Mouse (Mus musculus): ENCODE measurements around the gene Gzf1. TPM values are rescaled to one million over a fixed set of nuclear protein-coding genes. Genes with fewer than 3 reads are reported as not detected.

Gene Gzf1
- polyA plus RNA-seq, 1 experiment from 2014 or later: 25.9 TPM

GRCm38 (mm10) chr2:148719271-148719995 is 38.6 kb downstream of the Gzf1 start:
- WGBS: 50% methylated on average over 2 of the region's 2 CpGs
- ATAC-seq (ENCODE audit: low FRiP score, low TSS enrichment): no peak
- no peaks in the 10 kb centered on the region for H3K9me3 ChIP-seq (ENCODE audit: control insufficient read depth, low read length)
- no peak overlapping the region for H3K4me3 ChIP-seq (ENCODE audit: low read length)
- no peaks in the 10 kb centered on the region for H3K4me1 ChIP-seq (ENCODE audit: control insufficient read depth, insufficient read depth, low read length)
- H3K27ac ChIP-seq (ENCODE audit: low read depth, low read length): no peak overlapping the region
- H3K4me2 ChIP-seq (replicated peaks; ENCODE audit: low read depth, low read length): no peak overlapping the region
- H3K27me3 ChIP-seq (ENCODE audit: control insufficient read depth, insufficient read depth, low read length): no peaks in the 10 kb centered on the region
- H3K36me3 ChIP-seq (ENCODE audit: control insufficient read depth, insufficient read depth, low read length): no peaks in the 10 kb centered on the region
- H3K9ac ChIP-seq (ENCODE audit: low read depth, low read length): no peak overlapping the region

- Histone ChIP-seq H3K9me3 (ENCODE audit: control insufficient read depth, low read length) (peaks cover 4% of the 10 kb centered on the region), H3K4me2 (replicated peaks; ENCODE audit: low read depth, low read length) (peak overlapping the region; percentile 86), H3K27ac (ENCODE audit: low read depth, low read length) (no peak overlapping the region), H3K9ac (ENCODE audit: low read depth, low read length) (peak overlapping the region; percentile 74), H3K36me3 (ENCODE audit: control insufficient read depth, insufficient read depth, low read length) (no peaks in the 10 kb centered on the region), H3K4me3 (ENCODE audit: low read length) (peak overlapping the region; percentile 82), H3K27me3 (ENCODE audit: control insufficient read depth, insufficient read depth, low read length) (no peaks in the 10 kb centered on the region), H3K4me1 (ENCODE audit: control insufficient read depth, insufficient read depth, low read length) (no peaks in the 10 kb centered on the region)
- ATAC-seq (ENCODE audit: low FRiP score, low TSS enrichment): peak; percentile 68; the same call in 1 of the 2 replicates
- under 1% methylated on average over 35 of the region's 35 CpGs for WGBS
Measured at GRCm38 (mm10) chr2:148731614-148732326, 50.9 kb downstream of the Gzf1 start.

GRCm38 (mm10) chr2:148732327-148733000 is 51.6 kb downstream of the Gzf1 start, which contains the start of gene Napb:
TSS of gene Napb (minus strand) at chr2:148732467.
- Histone ChIP-seq H3K4me3 (ENCODE audit: low read length) (peak within 1 kb of the TSS; percentile 82), H3K9ac (ENCODE audit: low read depth, low read length) (peak within 1 kb of the TSS; percentile 74), H3K27me3 (ENCODE audit: control insufficient read depth, insufficient read depth, low read length) (no peaks in the 10 kb centered on the region), H3K36me3 (ENCODE audit: control insufficient read depth, insufficient read depth, low read length) (no peaks in the 10 kb centered on the region), H3K27ac (ENCODE audit: low read depth, low read length) (no peak within 1 kb of the TSS), H3K4me1 (ENCODE audit: control insufficient read depth, insufficient read depth, low read length) (no peaks in the 10 kb centered on the region), H3K4me2 (replicated peaks; ENCODE audit: low read depth, low read length) (peak within 1 kb of the TSS; percentile 86), H3K9me3 (ENCODE audit: control insufficient read depth, low read length) (peaks cover 4% of the 10 kb centered on the region)
- 3% methylated on average over 18 of the region's 18 CpGs for WGBS
- peak; percentile 100 for ATAC-seq (ENCODE audit: low FRiP score, low TSS enrichment)

Other genes with a start within 250 kb of the Gzf1 start
- 14.0 and 16.0 TPM in 2 replicates for gene Cd93, start 237.5 kb upstream of the Gzf1 start, polyA plus RNA-seq (2014; fragmentation: Nextera tagmentation; extraction: Ambion mirVana)
- gene Nxt1, start 8.4 kb upstream of the Gzf1 start, polyA plus RNA-seq (2014; fragmentation: Nextera tagmentation; extraction: Ambion mirVana): 109 and 136 TPM in 2 replicates
- gene Napb, start 51.4 kb downstream of the Gzf1 start, polyA plus RNA-seq (2014; fragmentation: Nextera tagmentation; extraction: Ambion mirVana): 1.8 and 2.7 TPM in 2 replicates
- not detected in 2 replicates for gene Cstl1, start 69.3 kb downstream of the Gzf1 start, polyA plus RNA-seq (2014; fragmentation: Nextera tagmentation; extraction: Ambion mirVana)
- not detected in 2 replicates for gene Cst11, start 90.5 kb downstream of the Gzf1 start, polyA plus RNA-seq (2014; fragmentation: Nextera tagmentation; extraction: Ambion mirVana)
- gene 8030411F24Rik, start 101.0 kb downstream of the Gzf1 start, polyA plus RNA-seq (2014; fragmentation: Nextera tagmentation; extraction: Ambion mirVana): not detected in 2 replicates
- not detected in 2 replicates for gene Cst12, start 108.3 kb downstream of the Gzf1 start, polyA plus RNA-seq (2014; fragmentation: Nextera tagmentation; extraction: Ambion mirVana)
- not detected in 2 replicates for gene Cst8, start 117.8 kb downstream of the Gzf1 start, polyA plus RNA-seq (2014; fragmentation: Nextera tagmentation; extraction: Ambion mirVana)
- gene Cst13, start 139.1 kb downstream of the Gzf1 start, polyA plus RNA-seq (2014; fragmentation: Nextera tagmentation; extraction: Ambion mirVana): not detected in 2 replicates
- gene Cst9, start 154.1 kb downstream of the Gzf1 start, polyA plus RNA-seq (2014; fragmentation: Nextera tagmentation; extraction: Ambion mirVana): not detected in 2 replicates
- gene 9230104L09Rik, start 184.0 kb downstream of the Gzf1 start, polyA plus RNA-seq (2014; fragmentation: Nextera tagmentation; extraction: Ambion mirVana): not detected in 2 replicates
- gene Cst3, start 194.7 kb downstream of the Gzf1 start, polyA plus RNA-seq (2014; fragmentation: Nextera tagmentation; extraction: Ambion mirVana): 391 and 459 TPM in 2 replicates